Mouse (Mus musculus) frontal cortex, postnatal 14 days (tissue): ENCODE measurements around the gene Srsf7.
"Not testable (repeated sequence)": the region's sequence is repeated elsewhere in the genome, so short reads cannot be mapped to it uniquely, and the experiment has no call there.

Source experiments
- DNase-seq, 2 experiments: peaks; one replicate each; pipeline ENCODE4 v3.0.0; 2022; ENCODE audit warnings: low spot score in 2 of 2

The Srsf7 gene

GRCm38 (mm10) chr17:80199160-80199778 lies 7.8 kb downstream of the Srsf7 start:
- no peak for DNase-seq

- no peak for DNase-seq
These were observed 14.0 kb downstream of the Srsf7 start for GRCm38 (mm10) chr17:80193075-80193474.

- peak in 1 of 2 experiments; percentile 1 for DNase-seq
These were observed 23.5 kb downstream of the Srsf7 start for GRCm38 (mm10) chr17:80183615-80184014.

- DNase-seq: no peak
These were observed 26.6 kb downstream of the Srsf7 start for GRCm38 (mm10) chr17:80180468-80180867.

- DNase-seq: peak; percentile 52 to 61
These were observed 27.1 kb downstream of the Srsf7 start for GRCm38 (mm10) chr17:80179959-80180358.

- DNase-seq: not testable (repeated sequence)
These were observed 28.3 kb downstream of the Srsf7 start for GRCm38 (mm10) chr17:80178846-80179245.

- no peak for DNase-seq
These were observed 31.1 kb downstream of the Srsf7 start for GRCm38 (mm10) chr17:80175966-80176365.

GRCm38 (mm10) chr17:80175386-80175739 lies 31.7 kb downstream of the Srsf7 start:
- DNase-seq: no peak

GRCm38 (mm10) chr17:80174699-80175385 lies 32.3 kb downstream of the Srsf7 start:
- DNase-seq: no peak

GRCm38 (mm10) chr17:80174146-80174545 lies 33.0 kb downstream of the Srsf7 start:
- DNase-seq: no peak

- no peak for DNase-seq
These were observed 33.4 kb downstream of the Srsf7 start for GRCm38 (mm10) chr17:80173708-80174107.

GRCm38 (mm10) chr17:80172761-80173160 lies 34.3 kb downstream of the Srsf7 start:
- no peak for DNase-seq

- no peak for DNase-seq
These were observed 35.2 kb downstream of the Srsf7 start for GRCm38 (mm10) chr17:80171948-80172347.

GRCm38 (mm10) chr17:80170951-80171350 lies 36.2 kb downstream of the Srsf7 start:
- no peak for DNase-seq

- DNase-seq: no peak
These were observed 37.3 kb downstream of the Srsf7 start for GRCm38 (mm10) chr17:80169792-80170191.

GRCm38 (mm10) chr17:80168425-80169182 lies 38.5 kb downstream of the Srsf7 start:
- peak; percentile 50 to 61 for DNase-seq

GRCm38 (mm10) chr17:80167851-80168251 lies 39.3 kb downstream of the Srsf7 start:
- DNase-seq: peak in 1 of 2 experiments; percentile 41

- DNase-seq: no peak
These were observed 39.7 kb downstream of the Srsf7 start for GRCm38 (mm10) chr17:80167436-80167835.

- no peak for DNase-seq
These were observed 40.8 kb downstream of the Srsf7 start for GRCm38 (mm10) chr17:80166346-80166745.

- peak; percentile 53 to 78 for DNase-seq
These were observed 41.4 kb downstream of the Srsf7 start for GRCm38 (mm10) chr17:80165741-80166140.

- no peak for DNase-seq
These were observed 43.1 kb downstream of the Srsf7 start for GRCm38 (mm10) chr17:80163991-80164390.

- DNase-seq: peak; percentile 37 to 65
These were observed 46.7 kb downstream of the Srsf7 start for GRCm38 (mm10) chr17:80160454-80160853.

GRCm38 (mm10) chr17:80157489-80157888 lies 49.6 kb downstream of the Srsf7 start:
- DNase-seq: no peak
